Mouse (Mus musculus) urinary bladder, postnatal 4 days (tissue): ENCODE results near the gene Gfpt2.
A peak's percentile ranks its signal among the peaks of the same experiment; 100 is the strongest.

Experiments
- DNase-seq, 2 experiments: peaks; one replicate each; pipeline ENCODE4 v3.0.0; 2021 to 2022; ENCODE audit warnings: low spot score in 2 of 2

Gene Gfpt2

DNA sequence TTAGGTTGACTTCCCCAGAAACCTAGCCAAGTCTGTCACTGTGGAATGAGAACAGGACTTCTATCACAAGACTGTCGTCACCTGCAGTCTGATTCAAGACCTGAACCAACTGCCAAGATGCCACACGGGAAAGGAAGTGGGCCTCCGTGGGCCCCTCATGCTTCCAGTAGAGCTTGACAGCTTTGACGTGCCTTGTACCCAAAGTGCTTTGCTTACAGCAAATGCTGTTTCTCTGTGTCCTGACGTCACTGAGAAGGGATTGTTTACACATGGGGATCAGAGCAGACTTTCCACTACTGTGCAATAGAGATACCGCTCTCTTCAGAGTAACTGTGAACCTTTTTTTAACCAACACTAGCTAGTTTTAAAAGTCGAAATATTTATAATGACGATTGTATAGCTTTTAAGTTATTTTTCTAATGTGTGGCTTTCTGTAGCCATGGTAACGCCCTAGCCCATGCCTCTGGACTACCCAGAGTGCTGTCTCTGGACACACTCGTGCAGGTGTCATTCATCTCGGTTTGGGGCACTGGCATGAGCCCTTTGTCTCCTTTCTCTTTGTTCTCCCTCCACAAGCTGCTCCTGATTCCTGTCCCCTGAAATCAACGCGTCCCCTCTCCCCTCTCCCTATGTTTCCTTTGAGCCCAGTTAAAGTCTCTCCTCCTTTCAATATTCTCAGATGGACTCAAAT lies 43.9 kb downstream of the Gfpt2 start:
- DNase-seq, result no peak

DNA sequence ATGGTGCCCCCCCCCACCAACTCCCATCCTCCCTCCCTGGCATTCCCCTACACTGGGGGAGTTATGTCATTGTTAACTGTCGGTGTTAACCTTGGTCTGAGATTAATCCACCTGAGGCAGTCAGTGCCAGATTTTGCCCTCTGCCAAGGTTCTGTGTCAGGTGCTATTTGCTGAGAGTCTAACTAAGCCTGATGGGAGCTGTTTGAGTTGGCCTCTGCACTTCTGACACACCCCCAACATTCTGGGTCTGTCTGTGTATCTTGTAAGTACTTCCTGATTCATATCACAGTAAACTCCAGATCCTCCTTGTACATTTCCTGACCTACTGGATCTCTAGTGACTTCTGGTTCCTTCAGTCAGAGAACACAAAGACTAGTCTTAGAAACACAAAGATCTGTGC lies 46.7 kb downstream of the Gfpt2 start:
- DNase-seq, result no peak

DNA sequence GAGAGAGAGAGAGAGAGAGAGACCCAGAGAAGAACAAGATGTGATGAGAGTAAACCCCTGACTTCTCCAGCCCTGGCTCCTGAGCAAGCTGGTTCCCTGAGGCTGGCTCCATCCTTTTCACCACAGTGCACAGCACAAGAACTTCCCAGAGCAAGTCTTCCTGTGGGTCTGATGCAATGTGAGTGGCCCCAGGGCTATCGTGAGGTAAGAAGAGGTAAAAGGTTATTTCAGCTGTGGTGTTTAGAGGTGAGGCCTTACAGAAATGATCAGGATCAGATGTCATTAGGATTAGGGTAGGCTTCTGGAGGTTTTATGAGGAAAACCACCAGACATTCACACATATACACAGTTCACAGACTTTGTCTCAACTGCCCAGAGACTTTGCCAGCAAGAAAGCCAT lies 47.9 kb downstream of the Gfpt2 start:
- DNase-seq, result no peak

DNA sequence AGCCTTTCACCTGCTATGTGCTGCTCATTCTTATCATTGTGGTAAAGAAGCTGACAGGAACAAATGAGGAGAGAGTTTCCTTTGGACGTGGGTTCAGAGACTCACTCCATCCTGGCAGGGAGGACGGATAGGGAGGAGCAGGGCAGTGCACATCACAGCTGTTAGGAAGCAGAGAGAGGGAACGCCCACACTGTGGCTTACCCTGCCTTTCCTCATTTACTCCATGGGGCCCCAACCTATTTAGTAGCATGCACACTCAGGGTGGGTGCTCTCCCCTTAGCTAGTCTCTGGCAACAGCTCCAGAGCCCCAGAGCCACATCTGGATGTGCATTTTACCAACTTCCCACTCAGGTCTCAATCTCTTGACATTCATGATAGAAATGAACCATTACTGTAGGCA lies 48.7 kb downstream of the Gfpt2 start:
- no peak for DNase-seq

DNA sequence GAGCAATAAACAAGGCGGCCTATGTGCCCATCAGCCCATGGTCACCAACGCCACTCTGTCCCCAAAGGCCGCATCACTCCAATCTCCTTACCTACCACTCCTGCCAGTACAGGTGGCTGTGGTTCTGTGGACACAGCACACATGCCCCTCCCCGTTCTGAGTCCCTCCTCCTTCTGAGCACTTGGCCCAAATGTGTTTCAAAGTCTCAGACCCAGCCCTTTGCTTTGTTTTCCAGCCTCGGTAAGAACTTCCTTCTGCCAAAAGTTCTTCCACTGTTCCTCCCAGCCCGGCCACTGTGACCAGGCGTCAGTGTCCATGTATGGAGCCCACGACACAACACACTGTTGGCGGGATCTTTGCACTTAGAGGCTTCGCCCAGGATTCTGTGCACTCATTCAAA lies 50.3 kb downstream of the Gfpt2 start:
- DNase-seq, result no peak

DNA sequence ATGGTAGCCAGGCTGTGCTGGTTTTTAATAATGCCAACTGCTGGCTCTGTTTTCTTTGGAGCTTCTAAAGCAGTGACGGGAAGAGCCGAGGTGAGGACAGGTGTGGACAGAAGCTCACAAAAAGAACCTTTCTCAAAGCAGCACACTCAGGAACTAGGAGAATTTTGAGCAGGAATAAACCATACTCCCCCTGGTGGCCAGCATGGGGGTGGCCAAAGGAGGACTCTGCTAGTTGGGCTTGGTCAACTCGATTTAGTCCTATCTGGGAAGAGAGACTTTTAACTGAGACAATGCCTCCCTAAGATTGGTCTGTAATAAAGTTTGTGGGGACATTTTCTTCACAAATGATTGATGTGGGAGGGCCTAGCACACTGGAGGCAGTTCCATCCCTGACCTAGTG lies 51.0 kb downstream of the Gfpt2 start:
- DNase-seq, result peak; percentile 50 to 76

DNA sequence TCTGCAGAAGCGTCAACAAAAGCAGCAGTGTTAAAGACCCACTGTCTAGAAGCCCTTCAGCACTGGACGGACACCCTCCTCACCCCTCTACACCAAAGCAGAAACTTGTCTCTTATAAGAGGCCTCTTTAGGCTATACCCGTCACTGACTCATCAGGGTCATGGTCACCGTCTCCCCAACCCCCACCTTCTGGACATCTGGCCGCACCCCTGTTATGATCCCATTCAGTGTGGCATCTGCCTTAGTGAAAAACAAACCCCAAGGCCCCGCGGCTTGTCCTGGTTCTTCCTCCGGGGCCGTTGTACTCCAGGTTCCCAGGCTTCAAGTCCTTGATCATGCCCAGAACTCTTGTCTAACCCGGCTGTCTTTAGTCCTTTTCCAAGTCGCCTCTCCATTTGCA lies 52.0 kb downstream of the Gfpt2 start:
- no peak for DNase-seq

DNA sequence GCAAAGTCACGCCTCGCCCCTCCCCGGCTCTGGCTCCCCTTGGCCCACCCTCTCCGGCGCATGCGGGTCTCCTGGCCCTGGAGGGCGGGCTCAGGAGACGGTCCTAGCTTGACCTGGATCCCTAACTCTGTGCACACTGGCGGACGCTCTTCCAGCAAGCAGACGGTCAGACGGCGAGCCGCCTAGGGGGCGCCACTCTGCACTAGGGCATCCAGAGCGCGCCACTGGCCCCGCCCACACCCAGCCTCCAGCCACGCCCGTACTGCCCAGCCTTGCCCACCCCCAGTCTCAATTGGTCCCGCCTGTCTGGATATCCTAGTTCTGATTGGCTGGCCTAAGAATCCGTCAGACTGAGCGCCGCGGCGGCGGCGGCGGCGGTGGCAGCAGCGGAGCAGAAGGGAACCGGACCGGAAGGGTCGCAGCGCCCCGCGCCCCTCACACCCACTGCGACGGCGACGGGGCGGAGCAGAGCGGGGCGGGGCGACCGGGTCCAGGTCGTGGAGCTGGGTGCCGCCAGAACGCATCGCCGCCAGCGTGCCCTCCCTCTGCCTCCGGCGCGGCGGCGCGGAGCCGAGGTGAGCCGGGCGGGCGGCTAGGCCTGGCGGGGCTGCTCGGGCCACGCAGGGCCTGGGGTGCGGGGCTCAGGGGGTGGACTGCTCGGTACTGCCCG lies 52.6 kb downstream of the Gfpt2 start, which contains the start of gene Mapk9:
TSS of gene Mapk9 (plus strand) at position 351 of the 670 bp plus-strand sequence.
- peak; percentile 95 to 97 for DNase-seq

DNA sequence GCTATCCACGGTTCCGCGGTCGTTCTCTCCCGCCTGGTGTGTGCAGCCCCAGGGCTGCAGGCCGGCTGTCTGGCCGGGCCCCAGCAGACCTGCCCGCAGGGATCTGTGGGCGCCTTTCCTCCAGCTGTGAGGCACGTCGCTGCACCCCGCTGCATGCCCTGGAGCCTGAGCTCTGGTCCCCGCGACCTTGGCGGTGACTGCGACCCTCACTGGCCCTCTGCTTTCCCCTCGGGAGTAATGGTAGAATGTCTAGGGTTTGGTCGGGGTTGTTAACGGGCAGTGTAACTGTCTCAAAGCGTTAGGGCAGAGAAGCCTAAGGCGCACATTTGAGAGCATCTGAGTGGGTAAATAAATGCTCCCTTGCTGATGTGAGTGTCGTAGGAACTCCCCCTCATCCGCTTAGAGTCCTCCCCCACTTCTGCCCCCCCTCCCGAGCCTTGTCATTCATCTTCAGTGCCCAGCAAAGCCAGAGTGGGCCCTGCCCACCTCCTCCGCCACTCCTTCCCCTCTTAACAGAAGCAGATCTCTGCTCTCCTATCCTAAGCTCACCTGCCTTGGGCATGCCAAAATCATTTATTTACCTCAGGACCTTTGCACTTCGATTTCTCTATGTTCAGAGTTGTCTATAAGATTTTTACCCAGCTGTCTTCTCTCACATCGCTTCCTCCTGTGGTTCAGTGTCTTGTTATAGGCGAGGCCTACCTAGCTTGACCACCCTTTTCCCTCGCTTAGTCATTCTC lies 53.3 kb downstream of the Gfpt2 start:
- DNase-seq, result no peak

DNA sequence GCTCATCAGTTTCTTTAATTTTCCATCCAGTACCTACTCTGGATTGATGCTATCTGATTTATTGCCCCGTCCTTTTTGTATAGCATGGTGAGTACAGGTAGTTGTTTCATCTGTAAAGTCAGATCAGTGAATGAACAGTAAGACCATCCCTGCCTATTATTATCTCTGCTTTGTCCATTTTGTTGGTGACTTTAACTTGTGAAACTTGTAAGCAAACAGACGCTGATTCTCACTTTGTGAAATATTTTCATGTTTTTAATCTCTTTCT lies 53.8 kb downstream of the Gfpt2 start:
- no peak for DNase-seq

DNA sequence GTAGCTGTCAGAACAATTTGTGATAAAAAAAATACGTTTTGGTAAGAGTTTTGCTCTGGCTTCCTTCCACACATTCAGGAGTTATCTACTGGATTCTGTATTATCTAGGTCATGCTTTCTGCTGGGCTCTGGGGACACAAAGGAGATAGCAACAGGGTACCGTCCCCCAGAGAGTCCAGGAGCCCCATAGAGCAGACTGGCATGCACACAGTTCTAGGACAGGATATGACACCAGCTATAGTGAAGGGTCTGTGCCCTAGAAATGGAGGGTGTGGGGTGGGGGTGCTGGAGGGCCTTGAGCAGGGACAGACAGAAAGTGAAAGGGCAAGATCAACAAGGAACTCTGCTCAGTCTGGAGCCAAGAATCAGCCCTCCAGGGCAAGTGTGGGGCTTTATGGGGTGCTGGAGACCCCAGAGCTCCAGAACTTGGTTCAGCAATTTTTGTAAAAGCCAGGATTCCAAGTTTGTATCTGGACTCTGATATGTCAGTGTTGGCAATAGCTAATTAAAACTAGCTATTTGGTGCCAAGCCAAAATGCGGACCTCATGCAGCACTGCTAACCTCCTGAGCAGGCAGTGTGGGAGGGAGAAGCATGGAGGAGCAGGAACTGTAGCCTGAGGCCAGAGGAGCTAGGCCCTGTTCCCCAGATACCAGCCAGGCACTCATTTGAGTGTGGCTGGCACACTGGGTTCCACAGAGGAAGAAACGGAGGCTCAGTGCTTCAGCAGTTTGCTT lies 54.3 kb downstream of the Gfpt2 start:
- no peak for DNase-seq

DNA sequence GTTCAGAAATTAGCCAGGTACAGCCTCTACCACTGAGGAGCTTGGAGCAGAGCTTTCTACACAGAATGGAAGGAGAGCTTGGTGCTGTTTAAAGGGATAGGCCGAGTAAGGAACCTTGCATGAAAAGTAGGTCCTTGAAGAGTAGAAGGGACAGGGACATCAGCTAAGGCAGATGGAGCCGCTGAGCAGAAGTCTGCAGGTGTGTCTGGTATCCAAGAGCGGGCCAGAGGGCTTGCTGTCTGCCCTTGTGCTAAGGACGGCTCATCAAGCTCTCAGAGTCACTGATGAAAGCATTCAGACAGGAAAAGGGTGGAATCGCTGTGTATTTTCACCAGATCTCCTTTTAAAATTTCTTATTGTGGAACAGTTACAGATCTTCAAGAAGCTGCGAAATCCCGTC lies 56.4 kb downstream of the Gfpt2 start:
- DNase-seq, result no peak

DNA sequence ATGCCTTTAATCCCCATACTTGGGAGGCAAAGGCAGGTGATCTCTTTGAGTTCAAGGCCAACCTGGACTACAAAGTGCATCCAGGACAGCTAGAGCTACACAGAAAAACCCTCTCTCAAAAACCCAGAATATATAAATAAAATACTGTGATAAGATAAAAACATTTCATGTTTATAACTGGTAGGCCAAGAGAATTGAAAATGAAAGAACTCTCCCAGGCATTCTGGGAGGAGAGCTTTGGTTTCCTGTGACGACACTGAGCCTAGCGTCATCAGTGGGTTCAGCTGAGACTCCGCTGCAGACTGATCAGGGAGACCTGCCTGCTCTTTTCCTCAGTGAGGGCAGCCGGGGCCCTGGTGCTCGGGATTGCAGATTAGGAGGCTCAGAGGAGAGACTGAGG lies 61.2 kb downstream of the Gfpt2 start:
- DNase-seq, result no peak

DNA sequence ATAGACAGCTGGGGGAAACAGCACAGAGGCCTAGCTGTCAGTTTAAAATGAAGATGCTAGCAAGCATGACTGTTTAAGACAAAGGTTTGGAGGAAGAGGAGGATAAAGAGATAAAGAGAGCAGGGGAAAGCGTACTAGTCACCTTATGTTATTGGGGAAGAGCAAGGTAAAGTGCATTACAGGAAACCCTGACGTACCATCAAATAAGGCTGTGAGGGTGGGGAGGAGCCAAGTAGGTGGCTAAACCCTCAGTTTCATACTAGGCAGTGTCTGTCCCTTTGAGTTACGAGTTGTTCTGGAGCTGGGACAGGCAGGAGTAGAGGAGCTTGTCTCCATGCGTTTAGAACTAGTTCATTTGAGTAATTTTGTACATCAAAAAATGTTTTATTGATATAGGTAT lies 67.2 kb downstream of the Gfpt2 start:
- DNase-seq, result no peak

DNA sequence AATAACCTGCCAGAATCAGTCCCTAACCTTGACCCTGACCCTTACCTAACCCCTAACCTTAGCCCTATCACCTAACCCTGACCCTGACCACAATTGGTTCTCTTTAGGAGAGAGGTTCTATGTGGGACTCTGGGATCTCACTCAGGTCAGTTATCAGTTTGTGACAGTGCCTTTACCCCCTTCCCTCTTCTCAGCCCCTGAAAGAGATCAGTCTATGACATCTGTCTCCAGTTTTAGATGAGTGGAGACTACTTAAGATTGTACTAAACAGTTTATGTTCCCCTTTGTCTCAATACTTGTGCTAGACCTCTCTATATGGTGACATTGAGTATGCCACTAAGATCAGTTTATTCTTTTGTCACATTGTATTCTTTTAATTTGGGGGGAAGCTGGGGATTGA lies 69.9 kb downstream of the Gfpt2 start:
- DNase-seq, result no peak

DNA sequence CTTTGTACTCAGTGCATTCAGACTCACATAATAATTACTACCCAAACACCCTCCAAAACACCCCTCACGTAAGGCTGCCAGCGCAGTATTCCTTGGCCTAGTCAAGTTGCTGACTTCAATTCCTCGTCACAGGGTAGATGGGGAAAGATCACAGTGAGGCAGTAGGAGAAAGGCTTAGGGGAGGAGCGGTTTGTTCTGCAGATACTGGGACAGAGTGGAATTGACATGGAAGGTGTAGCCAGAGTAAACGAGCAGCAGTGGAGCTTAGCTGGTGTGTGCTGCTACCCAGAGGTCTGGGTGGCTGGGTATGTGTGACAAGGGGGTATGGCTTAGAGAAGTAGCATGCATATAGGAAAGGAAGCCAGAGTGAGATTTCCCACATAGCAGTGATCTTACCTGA lies 73.3 kb downstream of the Gfpt2 start:
- no peak for DNase-seq

DNA sequence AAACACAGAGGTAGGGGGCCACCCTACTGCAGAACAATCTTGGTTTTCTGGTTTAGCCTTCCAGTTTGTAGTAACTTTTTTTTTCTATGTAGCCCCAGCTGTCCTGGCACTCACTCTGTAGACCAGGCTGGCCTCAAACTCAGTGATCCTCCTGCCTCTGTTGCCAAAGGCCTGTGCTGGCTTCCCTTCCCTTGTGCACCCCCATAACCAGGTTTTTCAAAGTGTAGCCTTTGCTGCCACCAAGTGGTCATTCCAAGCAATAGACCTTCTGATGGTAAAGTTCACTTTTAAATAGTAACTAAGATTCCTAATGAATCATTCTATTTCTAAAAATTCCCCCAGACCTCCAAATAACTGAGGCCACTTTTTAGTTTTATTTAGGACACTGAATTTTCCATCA lies 75.8 kb downstream of the Gfpt2 start:
- DNase-seq, result no peak

DNA sequence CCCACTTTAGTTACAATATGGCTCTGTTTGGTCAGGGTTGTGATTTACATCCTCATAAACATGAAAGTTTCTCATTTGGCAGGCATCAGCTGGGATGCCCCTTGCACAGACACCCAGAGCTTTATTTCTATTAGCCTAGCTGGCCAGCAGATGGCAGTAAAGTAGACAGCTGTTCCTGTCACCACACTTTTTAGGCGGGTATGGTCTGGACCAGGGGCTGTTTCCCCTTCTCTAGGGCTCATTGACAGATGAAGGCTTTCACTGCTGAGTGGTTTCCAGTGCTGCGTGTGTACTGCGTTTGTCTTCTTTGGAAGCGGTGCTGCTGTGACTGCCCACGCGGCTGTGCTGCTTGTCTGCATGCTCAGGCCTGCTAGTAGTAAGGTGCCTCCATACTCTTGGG lies 77.9 kb downstream of the Gfpt2 start:
- no peak for DNase-seq

DNA sequence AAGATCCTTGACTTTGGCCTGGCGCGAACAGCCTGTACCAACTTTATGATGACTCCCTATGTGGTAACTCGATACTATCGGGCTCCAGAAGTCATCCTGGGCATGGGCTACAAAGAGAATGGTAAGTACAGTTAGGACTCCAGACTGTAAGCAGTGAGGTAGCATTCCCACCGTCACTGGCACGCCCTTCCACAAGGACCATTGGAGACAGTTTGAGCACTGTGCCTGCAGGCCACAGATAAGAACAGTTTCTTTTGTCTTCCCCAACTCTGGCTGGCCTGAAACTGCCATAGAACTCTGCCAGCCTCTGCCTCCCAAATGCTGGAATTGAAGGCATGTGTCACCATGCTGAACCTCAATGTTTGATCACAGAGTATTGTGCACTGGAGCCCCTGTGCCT lies 78.8 kb downstream of the Gfpt2 start:
- DNase-seq, result no peak

DNA sequence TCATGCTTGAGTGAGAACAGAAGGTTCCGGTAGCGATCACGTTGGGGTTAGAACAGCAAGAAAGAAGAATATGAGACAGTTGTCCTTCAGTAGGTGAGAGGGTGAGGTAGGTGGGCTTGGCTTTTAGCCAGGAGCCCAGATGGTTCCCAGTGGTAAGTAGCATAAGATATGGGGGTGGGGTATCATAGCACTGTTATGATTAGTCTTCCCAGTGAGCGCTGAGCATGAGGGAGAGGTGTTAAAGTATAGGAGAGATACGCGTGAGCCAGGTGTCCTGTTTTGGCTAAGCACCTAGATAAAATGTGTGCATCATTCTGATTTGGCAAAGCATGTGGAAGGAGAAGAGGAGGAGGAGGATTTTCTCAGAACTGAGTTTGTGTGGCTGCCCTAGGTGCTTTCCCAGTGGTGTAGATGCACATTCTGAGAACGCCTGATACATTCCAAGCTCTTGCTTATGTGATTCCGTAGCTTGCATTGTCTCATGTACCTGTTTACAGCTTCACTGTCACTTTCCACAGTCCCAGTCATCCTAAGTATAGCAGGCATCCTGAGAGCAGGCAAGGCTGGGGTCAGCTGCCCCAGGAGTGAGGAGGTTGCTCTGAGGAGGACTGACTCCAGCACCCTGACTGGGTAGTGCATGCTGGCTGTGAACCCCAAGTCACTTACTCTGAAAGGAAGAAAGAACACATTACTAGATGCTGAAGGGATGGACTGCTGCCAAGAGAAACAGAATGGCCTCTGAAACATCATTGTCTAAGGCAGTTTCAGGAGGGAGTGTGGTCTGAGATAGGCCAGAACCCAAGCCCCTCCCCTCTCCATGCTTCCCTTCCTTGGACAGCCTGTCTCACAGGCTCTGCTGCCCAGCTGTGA lies 83.2 kb downstream of the Gfpt2 start:
- DNase-seq, result no peak

DNA sequence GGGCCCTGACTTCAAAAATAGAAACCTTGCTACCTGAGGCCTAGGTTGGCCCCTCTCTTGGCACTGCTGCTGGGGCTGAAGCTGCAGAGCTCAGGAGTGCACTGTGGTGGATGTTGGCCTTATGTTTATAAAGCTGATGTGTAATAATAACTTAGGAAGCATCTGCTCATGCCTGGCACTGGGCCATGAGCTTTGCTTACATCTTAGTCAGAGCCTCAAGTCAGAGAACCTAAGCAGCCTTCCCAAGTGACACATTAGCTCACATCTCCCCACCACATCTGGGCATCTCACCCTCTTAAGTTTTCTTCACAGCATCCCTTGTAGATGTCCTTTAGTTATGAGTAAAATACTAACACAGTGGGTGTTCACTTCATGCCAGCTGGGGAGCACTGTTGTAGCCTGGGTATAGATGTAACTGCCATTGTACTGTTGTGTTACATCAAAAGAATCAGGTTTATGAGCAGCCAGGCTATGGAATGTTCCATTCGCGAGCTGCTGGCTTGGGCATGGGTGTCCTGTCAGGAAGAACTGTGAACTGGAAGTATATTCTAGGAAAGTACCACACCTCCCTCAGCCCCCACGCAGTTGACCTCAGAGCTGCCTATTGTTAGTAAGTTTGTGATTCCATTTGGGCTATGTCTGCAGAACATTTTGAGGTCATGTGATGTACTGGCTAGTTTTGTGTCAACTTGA lies 86.1 kb downstream of the Gfpt2 start:
- DNase-seq, result no peak
